Mouse (Mus musculus): Measurements from ENCODE around the gene Mettl26. TPM values are rescaled to one million over a fixed set of nuclear protein-coding genes. Genes with fewer than 3 reads are reported as not detected.

The Mettl26 gene
- polyA plus RNA-seq, 1 experiment = 196 TPM

GRCm38 (mm10) chr17:25880196-25880910 is 5.5 kb downstream of the Mettl26 start, which contains the start of gene Wfikkn1:
TSS of gene Wfikkn1 (minus strand) at chr17:25880858.
- no peaks in the 10 kb centered on the region for H3K27me3 ChIP-seq (ENCODE audit: control insufficient read depth, insufficient read depth, low read length)
- no peak within 1 kb of the TSS for H3K27ac ChIP-seq (ENCODE audit: insufficient read depth, low read depth, low read length)
- WGBS = 50% methylated on average over 5 of the region's 5 CpGs
- no peak within 1 kb of the TSS for H3K4me3 ChIP-seq (ENCODE audit: low read depth, low read length)
- peaks cover 31% of the 10 kb centered on the region for H3K36me3 ChIP-seq (ENCODE audit: control insufficient read depth, insufficient read depth, low read length)
- TF ChIP-seq CTCF (IDR thresholded peaks at IDR 0.05; ENCODE audit: extremely low read depth, insufficient read length, insufficient replicate concordance, low read depth, low read length) (no peak), POLR2A (IDR thresholded peaks at IDR 0.05; ENCODE audit: low read depth, low read length) (no peak; the same call in 1 of the 2 replicates)
- peaks cover 10% of the 10 kb centered on the region for H3K4me1 ChIP-seq (ENCODE audit: control insufficient read depth, insufficient read depth, insufficient read length, low read length)

- H3K4me3 ChIP-seq (ENCODE audit: low read depth, low read length) = no peak overlapping the region
These were observed 6.2 kb downstream of the Mettl26 start for GRCm38 (mm10) chr17:25880913-25881641.

GRCm38 (mm10) chr17:25881691-25882090 is 6.8 kb downstream of the Mettl26 start:
- Histone ChIP-seq H3K4me3 (ENCODE audit: low read depth, low read length) (no peak overlapping the region), H3K27ac (ENCODE audit: insufficient read depth, low read depth, low read length) (no peak overlapping the region), H3K4me1 (ENCODE audit: control insufficient read depth, insufficient read depth, insufficient read length, low read length) (peaks cover 3% of the 10 kb centered on the region), H3K27me3 (ENCODE audit: control insufficient read depth, insufficient read depth, low read length) (no peaks in the 10 kb centered on the region), H3K36me3 (ENCODE audit: control insufficient read depth, insufficient read depth, low read length) (peaks cover 31% of the 10 kb centered on the region)
- 76% methylated on average over 4 of the region's 4 CpGs for WGBS
- TF ChIP-seq CTCF (IDR thresholded peaks at IDR 0.05; ENCODE audit: extremely low read depth, insufficient read length, insufficient replicate concordance, low read depth, low read length) (no peak), POLR2A (IDR thresholded peaks at IDR 0.05; ENCODE audit: low read depth, low read length) (no peak)

More at GRCm38 (mm10) chr17:25880913-25881641, 6.2 kb downstream of the Mettl26 start:
- Histone ChIP-seq H3K4me1 (ENCODE audit: control insufficient read depth, insufficient read depth, insufficient read length, low read length) (peaks cover 7% of the 10 kb centered on the region), H3K27ac (ENCODE audit: insufficient read depth, low read depth, low read length) (no peak overlapping the region), H3K27me3 (ENCODE audit: control insufficient read depth, insufficient read depth, low read length) (no peaks in the 10 kb centered on the region), H3K36me3 (ENCODE audit: control insufficient read depth, insufficient read depth, low read length) (peaks cover 31% of the 10 kb centered on the region)
- 50% methylated on average over 5 of the region's 5 CpGs for WGBS
- TF ChIP-seq POLR2A (IDR thresholded peaks at IDR 0.05; ENCODE audit: low read depth, low read length) = no peak
- TF ChIP-seq CTCF (IDR thresholded peaks at IDR 0.05; ENCODE audit: extremely low read depth, insufficient read length, insufficient replicate concordance, low read depth, low read length) = no peak

- WGBS = 73% methylated on average over 5 of the region's 5 CpGs
- Histone ChIP-seq H3K4me1 (ENCODE audit: control insufficient read depth, insufficient read depth, insufficient read length, low read length) (peaks cover 3% of the 10 kb centered on the region), H3K36me3 (ENCODE audit: control insufficient read depth, insufficient read depth, low read length) (peaks cover 31% of the 10 kb centered on the region), H3K27ac (ENCODE audit: insufficient read depth, low read depth, low read length) (no peak overlapping the region), H3K4me3 (ENCODE audit: low read depth, low read length) (no peak overlapping the region), H3K27me3 (ENCODE audit: control insufficient read depth, insufficient read depth, low read length) (no peaks in the 10 kb centered on the region)
- TF ChIP-seq CTCF (IDR thresholded peaks at IDR 0.05; ENCODE audit: extremely low read depth, insufficient read length, insufficient replicate concordance, low read depth, low read length) (no peak), POLR2A (IDR thresholded peaks at IDR 0.05; ENCODE audit: low read depth, low read length) (no peak)
These were observed 7.4 kb downstream of the Mettl26 start for GRCm38 (mm10) chr17:25882306-25882705.

GRCm38 (mm10) chr17:25883268-25883667 is 8.4 kb downstream of the Mettl26 start:
- WGBS = 89% methylated on average over 8 of the region's 8 CpGs
- Histone ChIP-seq H3K36me3 (ENCODE audit: control insufficient read depth, insufficient read depth, low read length) (peaks cover 26% of the 10 kb centered on the region), H3K27me3 (ENCODE audit: control insufficient read depth, insufficient read depth, low read length) (no peaks in the 10 kb centered on the region), H3K4me1 (ENCODE audit: control insufficient read depth, insufficient read depth, insufficient read length, low read length) (peaks cover 3% of the 10 kb centered on the region), H3K4me3 (ENCODE audit: low read depth, low read length) (no peak overlapping the region), H3K27ac (ENCODE audit: insufficient read depth, low read depth, low read length) (no peak overlapping the region)
- TF ChIP-seq POLR2A (IDR thresholded peaks at IDR 0.05; ENCODE audit: low read depth, low read length) = no peak
- no peak for TF ChIP-seq CTCF (IDR thresholded peaks at IDR 0.05; ENCODE audit: extremely low read depth, insufficient read length, insufficient replicate concordance, low read depth, low read length)

GRCm38 (mm10) chr17:25883824-25884223 is 8.9 kb downstream of the Mettl26 start:
- Histone ChIP-seq H3K27ac (ENCODE audit: insufficient read depth, low read depth, low read length) (no peak overlapping the region), H3K4me3 (ENCODE audit: low read depth, low read length) (no peak overlapping the region), H3K4me1 (ENCODE audit: control insufficient read depth, insufficient read depth, insufficient read length, low read length) (peaks cover 2% of the 10 kb centered on the region), H3K27me3 (ENCODE audit: control insufficient read depth, insufficient read depth, low read length) (no peaks in the 10 kb centered on the region), H3K36me3 (ENCODE audit: control insufficient read depth, insufficient read depth, low read length) (peaks cover 26% of the 10 kb centered on the region)
- TF ChIP-seq POLR2A (IDR thresholded peaks at IDR 0.05; ENCODE audit: low read depth, low read length) (no peak), CTCF (IDR thresholded peaks at IDR 0.05; ENCODE audit: extremely low read depth, insufficient read length, insufficient replicate concordance, low read depth, low read length) (no peak)
- 93% methylated on average over 3 of the region's 3 CpGs for WGBS

- no peak overlapping the region for H3K4me3 ChIP-seq (ENCODE audit: low read depth, low read length)
- no peak overlapping the region for H3K27ac ChIP-seq (ENCODE audit: insufficient read depth, low read depth, low read length)
- WGBS = 72% methylated on average over 4 of the region's 4 CpGs
- no peaks in the 10 kb centered on the region for H3K27me3 ChIP-seq (ENCODE audit: control insufficient read depth, insufficient read depth, low read length)
- TF ChIP-seq CTCF (IDR thresholded peaks at IDR 0.05; ENCODE audit: extremely low read depth, insufficient read length, insufficient replicate concordance, low read depth, low read length) = no peak
- peaks cover 30% of the 10 kb centered on the region for H3K36me3 ChIP-seq (ENCODE audit: control insufficient read depth, insufficient read depth, low read length)
- no peaks in the 10 kb centered on the region for H3K4me1 ChIP-seq (ENCODE audit: control insufficient read depth, insufficient read depth, insufficient read length, low read length)
These were observed 10.8 kb downstream of the Mettl26 start for GRCm38 (mm10) chr17:25885636-25886035.

Data from small intestine, adult 2 months (tissue).